Mouse (Mus musculus): ENCODE measurements around the gene Fgf10.

- TF ChIP-seq CTCF (IDR thresholded peaks at IDR 0.05; ENCODE audit: extremely low read depth, insufficient read length, insufficient replicate concordance, low read depth, low read length), result no peak
- no peak for TF ChIP-seq POLR2A (IDR thresholded peaks at IDR 0.05; ENCODE audit: low read depth, low read length)
Observed at GRCm38 (mm10) chr13:118825102-118825501, 155.5 kb downstream of the Fgf10 start.

Data from small intestine, adult 2 months (tissue).